Mouse (Mus musculus): ENCODE data around the gene Gng2.

GRCm38 (mm10) chr14:19839600-19840332 is 137.7 kb downstream of the Gng2 start:
- peak; percentile 21 for TF ChIP-seq CTCF (IDR thresholded peaks at IDR 0.05; ENCODE audit: insufficient read depth, low read length)
- no peak for TF ChIP-seq POLR2A (IDR thresholded peaks at IDR 0.05; ENCODE audit: borderline replicate concordance, extremely low read depth, low read depth, low read length)
